Mouse (Mus musculus) R1 (cell line): Measurements from ENCODE around the gene Gmpr.

Source experiments
- DNase-seq: peaks from one replicate; pipeline ENCODE4 v3.0.0-alpha.2; 2018; ENCODE audit warnings: low read depth, low spot score

Gene Gmpr

DNA sequence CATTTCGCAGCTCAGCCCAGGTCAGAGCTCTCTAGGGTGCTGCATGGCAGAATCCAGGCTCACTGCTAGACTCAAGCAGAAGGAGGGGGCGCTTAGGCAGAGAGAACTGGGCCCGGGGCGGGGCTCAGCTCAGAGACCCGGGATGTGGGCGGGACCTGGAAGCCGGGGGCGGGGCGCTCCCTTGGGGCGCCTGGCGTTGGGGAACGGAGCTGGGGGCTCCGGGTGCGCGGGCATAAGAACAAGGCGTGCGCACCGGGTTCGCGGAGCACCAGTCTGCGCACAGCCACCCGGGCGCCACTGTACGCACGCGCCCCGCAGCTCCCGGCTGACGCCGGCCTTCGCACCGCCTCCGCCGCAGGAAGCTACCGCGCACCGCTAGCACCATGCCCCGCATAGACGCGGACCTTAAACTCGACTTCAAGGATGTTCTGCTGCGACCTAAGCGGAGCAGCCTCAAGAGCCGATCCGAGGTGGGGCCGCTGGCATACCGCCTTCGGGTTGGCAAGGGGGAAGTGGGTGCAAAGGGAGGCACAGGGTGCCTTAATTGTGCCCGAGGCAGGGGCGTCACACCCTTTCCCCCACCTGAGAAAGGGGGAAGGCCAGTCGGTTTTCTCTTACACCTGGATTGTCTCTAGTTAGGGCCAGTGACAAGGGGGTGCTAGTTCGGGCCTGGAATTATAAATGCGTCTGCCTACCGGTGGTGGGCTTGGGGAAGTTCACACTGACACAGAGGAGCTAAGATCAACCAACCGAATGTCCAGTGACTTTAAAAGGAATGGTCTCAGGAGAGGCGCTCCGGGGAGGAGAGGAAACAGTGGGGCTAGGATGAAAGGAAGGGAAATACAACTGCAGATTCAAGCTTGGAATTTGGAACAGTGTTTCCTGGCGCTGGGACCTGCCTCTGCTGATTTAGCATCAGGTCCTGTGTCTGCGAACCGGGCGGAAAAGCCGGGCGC is at the start of gene Gmpr:
TSS of gene Gmpr (plus strand) at position 171 of the 956 bp plus-strand sequence.
- DNase-seq: peak; percentile 85

DNA sequence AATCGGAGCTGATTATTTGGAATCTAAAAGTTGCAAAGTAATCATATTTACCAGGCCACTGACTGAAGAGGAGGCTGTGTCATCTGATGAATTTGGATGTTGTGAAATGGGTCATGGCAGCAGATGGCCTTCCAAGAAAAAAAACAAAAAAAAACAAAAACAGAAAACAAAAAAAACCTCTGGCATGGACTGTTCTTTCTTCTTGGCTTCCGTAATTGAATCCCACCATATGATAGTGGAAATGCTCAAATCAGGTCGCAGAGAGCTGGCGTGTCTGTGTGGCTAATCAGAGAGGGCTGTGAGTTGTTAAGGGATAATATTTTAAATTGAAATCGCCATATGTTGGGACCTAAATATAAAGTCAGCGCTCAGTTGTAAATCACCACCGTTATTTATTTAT is 49.8 kb upstream of the Gmpr start:
- no peak for DNase-seq

DNA sequence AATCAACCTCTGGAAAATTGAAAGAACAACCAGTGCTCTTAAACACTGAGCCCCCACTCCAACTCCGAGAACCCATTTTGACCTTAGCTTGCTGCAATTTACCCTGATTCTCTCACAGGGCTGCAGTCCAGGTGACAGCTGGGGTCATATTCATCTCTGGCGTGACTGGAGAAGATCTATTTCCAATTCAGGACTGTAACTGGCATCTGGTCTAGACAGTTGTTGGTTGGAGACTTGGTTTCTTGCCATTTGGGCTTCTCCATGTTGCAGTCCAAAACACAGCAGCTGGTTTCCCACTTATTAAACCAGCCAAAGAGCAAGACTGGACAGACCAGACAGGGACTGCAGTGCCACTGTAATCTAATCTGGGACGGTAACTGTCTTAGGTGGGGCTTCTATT is 47.1 kb upstream of the Gmpr start:
- DNase-seq: no peak

DNA sequence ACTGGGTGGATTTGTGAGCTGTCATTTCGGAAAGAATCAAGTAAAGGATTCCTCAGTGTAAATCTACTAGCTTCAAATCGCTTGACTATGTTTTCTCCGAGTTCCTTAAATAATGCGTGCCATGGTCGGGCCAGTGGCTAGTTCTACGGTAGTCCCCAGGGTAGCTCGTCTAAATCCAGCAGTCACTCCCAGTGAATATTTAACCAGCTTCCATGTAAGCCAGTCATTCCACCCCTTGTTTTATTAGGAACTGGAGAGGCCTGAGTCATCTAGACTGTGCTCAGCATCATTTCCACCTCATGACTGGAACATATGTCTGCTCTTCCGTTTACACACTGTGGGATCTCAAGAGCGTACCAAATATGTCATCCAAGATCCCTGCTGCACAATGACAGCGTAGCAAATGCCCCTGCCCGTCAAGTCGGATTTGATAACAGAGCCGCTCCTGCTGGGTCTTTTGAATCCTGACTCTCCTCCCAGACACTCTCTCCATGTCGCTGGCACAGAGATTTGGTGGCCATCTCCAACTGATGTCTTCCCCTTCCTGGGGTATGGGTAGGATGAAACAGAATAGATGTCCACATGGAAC is 45.8 kb upstream of the Gmpr start:
- no peak for DNase-seq

DNA sequence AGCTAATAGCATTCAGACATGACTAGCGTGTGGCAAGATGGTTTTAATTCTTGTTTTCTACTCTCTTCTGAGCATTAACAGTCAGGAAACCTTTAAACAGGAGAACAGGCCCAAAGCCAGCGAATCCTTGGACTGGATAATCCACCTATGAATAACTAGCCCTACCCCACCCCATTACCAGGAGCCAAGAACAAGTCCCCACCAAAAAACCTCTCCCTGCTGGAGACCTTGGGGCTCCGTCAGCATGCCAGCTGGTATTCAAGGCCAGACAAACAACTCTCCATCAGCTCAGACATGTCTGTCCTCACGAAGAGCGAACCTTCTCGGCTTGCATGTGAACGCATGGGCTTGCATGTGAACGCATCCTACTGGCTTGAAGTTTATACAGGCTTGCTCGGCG is 41.6 kb upstream of the Gmpr start:
- DNase-seq: no peak

DNA sequence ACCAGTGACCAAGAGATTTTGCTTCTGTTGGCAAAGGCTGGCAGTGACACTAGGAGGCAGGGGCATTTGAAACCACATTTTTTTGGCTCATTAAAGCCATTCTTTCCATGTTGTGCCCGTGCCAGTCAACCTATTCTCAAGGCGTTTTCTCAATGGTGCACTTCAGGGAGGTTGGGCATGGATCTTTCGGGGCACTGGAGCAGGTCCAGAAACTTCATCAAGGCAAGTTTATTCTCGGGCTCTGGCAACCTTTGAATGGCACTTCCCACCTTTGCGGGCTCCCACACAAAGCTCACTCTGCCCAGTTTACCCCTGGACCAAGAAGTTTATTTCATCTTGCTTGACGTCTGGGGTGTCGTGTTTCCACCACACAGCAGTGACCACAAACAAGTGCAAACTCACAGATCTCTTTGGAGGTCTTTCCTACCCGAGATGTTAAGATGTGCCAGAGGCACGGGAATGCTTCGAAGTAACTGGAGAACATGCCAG is 41.2 kb upstream of the Gmpr start:
- DNase-seq: no peak

DNA sequence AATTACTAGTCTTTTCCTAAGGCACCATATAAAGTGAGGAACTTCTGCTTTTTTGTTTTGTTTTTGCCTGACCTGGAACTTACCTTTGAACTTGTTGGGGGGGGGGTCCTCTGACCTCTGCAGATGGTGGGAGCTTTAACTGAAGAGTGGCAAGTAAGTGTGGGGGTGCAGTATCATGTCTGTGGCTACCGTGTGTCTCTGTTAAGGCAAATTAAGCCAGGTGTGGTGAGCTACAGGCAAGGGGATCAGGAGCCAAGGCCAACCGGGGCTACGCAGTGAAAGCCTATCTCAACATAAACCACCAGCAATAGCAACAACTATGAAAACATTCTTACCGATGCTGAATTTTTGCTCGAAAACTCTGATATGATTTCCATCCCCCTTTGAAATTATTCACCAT is 38.5 kb upstream of the Gmpr start:
- no peak for DNase-seq

DNA sequence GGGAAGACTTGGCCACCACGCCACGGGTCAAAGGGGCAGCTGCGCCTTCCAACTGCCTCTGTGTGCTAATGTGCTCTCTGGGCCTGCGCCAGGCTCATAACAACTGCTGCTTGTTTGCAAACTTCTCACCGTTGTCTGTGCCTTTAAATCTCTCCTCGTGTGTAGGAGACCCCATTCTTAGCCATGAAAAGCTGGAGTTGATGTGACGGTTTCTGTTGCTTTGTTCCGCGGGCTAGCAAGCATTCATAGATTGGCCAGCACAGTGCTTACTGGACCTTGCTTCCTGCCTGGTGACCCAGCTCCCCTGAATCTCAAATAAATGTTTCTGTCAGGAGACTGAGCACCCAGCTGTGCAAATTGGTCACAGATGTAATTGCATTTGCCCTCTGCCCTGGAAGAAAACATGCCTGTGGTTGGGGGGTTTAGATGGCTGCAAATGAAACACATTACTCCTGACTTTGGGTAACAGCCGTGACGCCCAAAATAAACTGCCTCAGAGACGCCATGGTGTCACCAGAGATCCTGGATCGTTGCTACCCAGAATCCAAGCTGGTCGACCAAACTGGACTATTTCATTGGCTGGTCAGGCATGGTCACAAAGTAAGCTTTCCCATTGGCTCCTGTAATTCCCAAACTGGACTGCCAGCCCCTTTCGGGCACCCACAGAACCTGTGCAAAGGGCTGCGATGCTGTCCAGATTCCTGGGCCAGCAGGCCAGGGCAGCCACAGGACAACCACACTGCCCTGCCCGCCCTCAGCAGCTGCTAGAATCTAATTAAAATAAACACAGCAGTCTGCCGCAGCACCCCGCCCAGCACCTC is 37.6 kb upstream of the Gmpr start:
- peak; percentile 37 for DNase-seq

DNA sequence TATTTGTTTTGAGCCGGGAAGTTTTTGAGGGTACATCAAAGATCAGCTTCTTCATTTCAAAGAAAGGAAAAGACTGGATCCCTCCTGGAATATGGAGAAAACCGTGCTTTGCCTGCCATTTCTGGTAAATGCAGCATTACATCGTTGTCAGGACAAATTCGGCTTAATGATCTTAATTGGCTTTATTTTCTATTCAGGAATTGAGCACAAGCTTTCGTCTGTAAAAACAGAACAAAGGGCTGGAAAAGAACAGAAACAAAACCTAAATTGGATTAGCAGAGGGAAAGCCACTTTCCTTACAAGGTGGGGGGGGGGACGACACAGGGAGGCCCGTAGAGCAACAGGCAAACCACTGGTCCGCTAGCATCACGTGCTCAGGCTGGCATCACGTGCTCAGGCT is 33.9 kb upstream of the Gmpr start:
- DNase-seq: no peak

DNA sequence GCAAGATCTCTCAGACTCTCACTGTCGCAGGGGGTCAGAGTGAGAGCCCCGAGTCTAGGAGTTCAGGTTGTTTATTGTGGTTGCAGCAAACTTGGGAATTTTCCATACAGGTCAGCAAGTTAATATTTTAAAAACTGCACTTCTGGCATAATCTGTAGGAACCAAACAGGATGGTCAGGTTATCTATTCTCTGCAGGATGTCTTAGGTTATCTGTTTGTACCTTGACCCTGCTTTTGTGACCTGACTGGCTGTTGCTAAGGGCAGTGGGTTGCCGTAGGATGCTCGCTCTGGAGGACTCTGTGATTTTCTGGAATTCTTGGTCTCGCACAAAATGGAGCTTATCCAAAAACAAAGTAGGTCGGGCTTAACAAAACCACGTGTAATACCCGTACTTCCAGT is 31.9 kb upstream of the Gmpr start:
- no peak for DNase-seq

DNA sequence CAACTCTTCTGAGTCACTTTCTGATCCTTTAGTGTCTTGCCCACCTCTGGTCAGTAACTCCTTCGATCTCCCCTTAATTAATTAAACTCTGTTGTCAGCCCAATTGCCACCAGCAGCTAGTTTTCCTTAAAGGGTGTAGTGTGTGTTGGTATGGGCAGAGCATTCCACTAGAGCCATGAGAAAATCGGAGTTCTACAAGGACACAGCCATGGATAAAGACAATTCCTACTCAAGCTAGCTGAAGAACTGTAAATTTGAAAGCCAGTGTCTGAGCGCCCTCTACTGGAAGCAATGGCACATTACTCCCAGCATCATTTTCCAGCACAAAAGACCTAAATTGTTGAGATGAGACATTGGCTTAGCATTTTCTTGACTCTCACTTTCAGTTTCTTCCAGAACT is 30.1 kb upstream of the Gmpr start:
- peak; percentile 70 for DNase-seq

DNA sequence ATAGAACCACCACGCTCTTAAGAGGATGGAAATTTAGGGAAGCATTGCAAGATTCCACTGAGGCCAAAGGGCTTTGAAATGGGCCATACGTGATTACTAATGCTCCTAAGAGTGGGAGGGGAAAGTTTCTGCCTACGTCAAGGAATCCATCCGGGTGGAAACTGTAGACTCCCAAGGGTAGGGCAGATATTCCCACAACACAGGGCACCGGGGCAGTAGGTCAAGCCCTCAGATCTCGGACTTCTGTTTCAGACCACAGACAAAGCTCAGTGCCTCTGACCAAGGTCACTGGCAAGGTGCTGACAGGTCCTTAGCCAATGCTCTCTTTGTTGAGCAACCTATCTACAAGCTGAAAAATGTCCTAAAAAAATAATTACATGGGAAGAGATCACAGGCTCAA is 27.3 kb upstream of the Gmpr start:
- no peak for DNase-seq

DNA sequence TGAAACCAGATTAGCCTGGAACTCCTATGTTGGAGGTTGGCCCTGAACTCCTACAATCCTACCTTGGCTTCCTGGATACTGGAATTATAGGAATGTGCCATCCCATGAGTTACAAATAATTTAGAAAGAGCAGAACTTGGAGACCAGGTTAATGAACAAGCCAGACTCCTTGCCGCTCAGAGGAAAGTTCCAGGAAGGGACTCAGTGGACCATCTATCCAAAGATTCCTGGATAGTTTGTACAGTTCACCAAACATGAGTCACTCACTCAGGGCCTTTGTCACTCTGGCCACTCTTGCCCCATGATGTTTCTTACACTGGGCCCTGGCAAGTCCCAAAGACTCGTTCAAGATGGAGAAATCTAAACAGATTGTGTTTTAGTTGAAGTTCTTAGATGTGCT is 24.0 kb upstream of the Gmpr start:
- DNase-seq: no peak

DNA sequence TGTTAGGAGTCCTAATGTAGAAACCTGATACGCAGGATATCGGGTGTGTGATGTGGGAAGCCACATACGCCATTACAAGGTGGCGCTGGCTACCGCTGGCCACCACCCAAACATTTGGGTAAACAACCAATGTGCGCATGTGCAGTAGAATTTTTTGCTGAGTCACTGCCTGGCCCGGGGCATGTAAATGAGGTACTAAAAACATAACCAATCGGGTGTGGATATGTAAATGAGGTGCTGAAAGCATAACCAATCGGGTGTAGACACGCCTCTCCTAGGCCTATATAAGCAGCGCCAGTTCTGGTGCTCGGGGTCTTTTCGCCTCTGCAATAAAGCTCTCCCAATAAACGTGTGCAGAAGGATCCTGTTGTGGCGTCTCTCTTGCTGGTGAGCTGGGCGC is 23.3 kb upstream of the Gmpr start:
- DNase-seq: peak; percentile 53

DNA sequence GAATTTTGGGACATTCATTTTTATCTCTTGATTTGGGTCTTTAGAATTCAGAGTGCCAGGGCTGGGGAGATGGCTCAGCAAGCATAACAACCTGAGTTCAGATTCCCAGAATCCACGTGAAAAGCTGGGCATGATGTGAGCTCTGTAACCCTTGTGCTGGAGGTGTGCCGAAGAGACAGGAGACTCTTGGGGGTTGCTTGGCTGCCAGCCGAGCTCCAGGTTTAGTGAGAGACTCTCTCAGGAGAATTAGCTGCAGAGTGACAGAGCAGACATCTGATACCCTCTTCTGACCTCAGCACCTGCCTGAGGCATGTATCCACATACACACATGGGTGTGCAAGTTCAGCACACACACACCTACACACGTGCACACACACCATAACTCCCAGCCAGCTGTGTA is 21.6 kb upstream of the Gmpr start:
- no peak for DNase-seq

DNA sequence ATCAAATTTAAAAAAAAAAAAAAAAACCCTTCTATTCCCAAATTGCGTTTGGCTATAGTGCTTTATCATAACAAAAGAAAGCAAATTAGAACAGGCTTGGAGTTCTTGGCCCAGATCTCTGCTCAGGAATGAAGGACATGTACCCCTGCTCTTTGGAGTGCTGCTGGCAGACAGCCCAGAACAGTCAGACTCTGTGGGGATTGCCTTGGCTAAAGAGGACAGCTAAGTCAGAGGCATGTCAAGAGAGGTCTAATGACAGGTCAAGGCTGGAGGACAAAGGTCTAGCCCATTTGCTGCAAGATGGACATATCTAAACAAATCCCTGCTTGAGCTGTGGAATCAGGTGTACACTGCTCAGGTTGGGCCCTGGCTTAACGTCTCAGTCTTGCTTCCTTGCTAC is 20.6 kb upstream of the Gmpr start:
- no peak for DNase-seq

DNA sequence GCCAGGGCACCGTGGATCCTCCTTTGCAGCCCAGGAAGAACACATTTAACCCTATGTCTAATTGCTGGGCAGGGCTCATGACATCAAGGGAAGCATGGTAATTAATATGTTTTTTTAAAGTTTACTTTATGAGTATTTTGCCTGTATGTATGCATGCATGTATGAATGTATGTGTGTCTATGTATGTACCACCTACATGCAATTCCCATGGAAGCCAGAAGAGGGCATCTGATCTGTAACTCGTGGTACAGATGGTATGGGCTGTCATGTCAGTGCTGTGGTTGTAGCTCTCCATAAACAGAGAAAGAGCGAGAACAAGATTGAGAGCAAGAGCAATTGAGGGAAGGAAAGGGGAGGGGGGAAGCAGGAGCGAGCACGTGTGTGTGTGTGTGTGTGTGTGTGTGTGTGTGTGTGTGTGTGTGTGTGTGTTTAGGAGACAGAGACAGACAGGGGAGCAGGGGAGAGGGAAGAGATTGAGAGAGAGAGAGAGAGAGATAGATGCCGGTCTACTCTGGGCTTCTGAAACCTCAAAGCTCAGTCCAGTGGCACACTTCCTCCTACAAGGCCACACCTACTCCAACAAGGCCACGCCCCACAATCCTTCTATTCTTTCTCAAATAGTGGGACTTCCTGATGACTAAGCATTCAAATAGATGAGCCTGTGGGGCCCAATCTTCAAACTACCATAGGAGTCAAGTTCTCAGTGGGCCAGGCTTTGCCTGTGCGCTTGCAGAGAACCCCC is 15.1 kb upstream of the Gmpr start:
- peak; percentile 86 for DNase-seq

DNA sequence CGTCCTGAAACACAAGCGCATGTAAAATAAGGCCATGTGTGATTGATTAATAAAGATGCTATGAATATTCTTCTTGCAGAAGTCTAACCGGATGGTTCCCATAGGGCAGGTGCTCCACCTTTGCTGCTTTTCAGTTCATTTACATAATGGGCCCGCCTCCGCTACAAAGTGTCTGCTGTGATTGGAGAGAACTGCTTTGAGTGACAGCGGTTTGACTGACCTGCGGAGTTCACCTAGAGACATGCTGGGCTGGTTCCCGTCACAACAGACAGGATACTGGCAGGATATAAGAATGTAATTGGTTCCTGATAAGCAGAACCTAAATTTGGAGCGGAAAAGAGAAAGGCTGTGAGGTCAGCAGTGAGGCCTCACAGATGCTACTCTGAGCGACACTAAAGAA is 13.4 kb upstream of the Gmpr start:
- peak; percentile 89 for DNase-seq

DNA sequence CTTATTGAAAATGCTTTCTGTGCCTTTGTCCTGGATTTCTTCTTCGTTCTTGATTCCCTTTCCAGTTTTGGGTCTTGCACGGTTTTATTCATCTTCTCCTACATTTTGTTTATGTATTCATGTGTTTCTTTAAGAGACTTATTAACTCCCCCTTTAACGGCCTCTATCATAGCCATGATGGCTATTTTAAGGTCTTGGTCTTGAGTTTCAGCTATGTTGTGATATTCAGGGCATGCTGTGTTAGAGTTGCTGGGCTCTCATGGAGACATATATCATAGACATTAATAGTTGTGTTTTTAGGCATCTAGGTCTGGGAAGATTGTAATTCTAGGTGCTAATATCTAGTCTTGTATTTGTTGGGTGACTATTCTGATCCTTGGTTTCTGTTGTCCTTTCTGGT is 8.6 kb upstream of the Gmpr start:
- no peak for DNase-seq

DNA sequence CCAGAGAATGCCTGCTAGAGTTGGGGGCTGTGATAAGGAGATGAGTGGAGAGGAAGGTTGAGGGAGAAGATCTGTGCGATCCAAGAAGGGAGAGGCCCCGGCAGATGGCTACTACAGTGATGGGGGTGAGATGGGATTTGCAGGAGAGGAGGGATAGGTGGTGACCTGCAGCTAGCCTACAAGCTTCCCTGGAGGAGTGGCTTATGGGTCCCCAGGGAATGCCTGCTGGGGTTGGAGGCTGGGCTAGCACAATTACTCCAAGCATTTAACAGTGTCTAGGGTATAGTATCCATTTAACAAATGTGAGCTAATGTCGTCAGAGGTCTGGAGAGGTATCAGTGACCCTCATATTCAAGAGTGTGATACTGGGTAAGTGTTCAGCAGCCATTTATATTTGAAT is 7.9 kb upstream of the Gmpr start:
- no peak for DNase-seq

DNA sequence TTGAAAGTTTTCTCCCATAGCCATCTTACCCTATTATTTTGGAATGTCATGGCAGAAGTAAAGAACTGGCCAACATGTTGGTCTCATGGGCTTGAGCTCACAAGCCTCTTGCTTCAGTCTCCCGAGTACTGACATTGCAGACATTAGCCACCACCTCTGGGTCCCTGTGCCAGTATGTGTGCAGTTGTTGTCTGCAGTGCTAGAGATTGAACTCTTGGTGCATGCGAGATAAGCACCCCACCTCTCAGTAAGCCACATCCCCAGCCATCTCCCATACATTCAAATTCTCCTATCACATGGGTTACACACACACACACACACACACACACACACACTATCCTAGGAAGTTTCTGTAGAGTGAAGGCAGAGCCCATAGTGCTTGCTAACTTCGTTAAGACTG is 7.3 kb upstream of the Gmpr start:
- DNase-seq: no peak

DNA sequence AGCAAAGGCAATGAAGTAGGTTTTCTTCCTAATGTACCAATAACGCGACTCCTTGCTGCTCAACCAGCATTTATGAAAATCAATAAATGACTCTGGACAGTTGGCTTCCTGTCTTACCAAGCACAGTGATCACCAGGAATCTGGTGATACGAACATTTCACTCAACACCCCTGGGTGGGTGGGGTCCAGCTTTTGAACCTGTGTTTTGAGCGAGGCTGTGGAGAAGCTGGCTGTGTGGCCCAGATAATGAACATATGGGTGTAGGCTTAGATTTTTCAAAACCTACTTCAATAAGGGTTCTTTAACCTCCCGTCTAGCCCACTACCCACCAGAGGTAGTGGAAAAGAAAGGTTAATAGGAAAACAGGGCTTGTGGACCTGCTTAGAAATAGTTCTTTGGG is 4.5 kb upstream of the Gmpr start:
- DNase-seq: no peak
